Mouse (Mus musculus) heart, postnatal 0 days (tissue): ENCODE results near the gene Ppp1r14c.

Source experiments
- CTCF ChIP-seq: IDR thresholded peaks from 2 replicates; pipeline ENCODE4 v1.5.1; 2016; ENCODE audit warnings: antibody characterized with exemption, control low read depth, low read depth
- EP300 ChIP-seq: IDR thresholded peaks from 2 replicates; pipeline ENCODE4 v1.6.1; 2016; ENCODE audit warnings: antibody characterized with exemption, low read depth

DNA sequence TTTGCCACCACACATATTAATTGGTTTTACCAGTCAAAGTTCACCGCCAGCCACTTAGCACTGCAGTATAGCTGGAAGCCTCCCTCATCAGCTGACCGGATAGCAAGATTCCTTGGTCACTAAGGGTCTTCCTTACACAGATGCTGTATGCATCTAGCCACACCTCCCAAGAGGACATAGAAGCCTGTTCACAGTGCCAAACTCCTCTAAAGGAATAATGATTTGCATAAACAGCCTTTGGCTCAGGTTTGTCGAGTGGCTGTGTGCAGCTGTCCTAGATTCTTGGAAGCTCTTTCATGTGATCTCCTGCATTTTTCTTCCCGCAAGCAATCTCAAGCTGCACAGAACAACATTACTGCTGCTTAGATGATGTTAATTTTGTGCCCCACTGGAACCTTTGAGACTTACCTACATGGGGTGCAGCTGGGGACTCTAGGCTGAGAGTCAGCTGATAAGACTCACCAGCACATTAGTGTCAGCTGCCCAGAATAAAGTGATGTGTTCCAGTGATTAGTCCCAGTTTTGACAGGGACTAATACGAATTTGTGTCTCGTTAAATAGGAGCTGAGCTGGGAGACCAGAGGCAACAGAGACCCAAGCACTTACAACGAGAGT is 143.9 kb downstream of the Ppp1r14c start:
- TF ChIP-seq CTCF (no peak), EP300 (no peak)
